Mouse (Mus musculus): ENCODE data around the gene Prrx2. TPM values are rescaled to one million over a fixed set of nuclear protein-coding genes. Genes with fewer than 3 reads are reported as not detected.

The Prrx2 gene
- polyA plus RNA-seq, 1 experiment = 2.6 TPM

- H3K27ac ChIP-seq (ENCODE audit: insufficient read depth, low read depth, low read length) = no peak overlapping the region
- H3K4me3 ChIP-seq (ENCODE audit: low read depth, low read length) = no peak overlapping the region
- no peaks in the 10 kb centered on the region for H3K4me1 ChIP-seq (ENCODE audit: control insufficient read depth, insufficient read depth, insufficient read length, low read length)
- TF ChIP-seq POLR2A (IDR thresholded peaks at IDR 0.05; ENCODE audit: low read depth, low read length) (no peak), CTCF (IDR thresholded peaks at IDR 0.05; ENCODE audit: extremely low read depth, insufficient read length, insufficient replicate concordance, low read depth, low read length) (no peak)
- 34% methylated on average over 6 of the region's 6 CpGs for WGBS
- H3K27me3 ChIP-seq (ENCODE audit: control insufficient read depth, insufficient read depth, low read length) = peaks cover 20% of the 10 kb centered on the region
- H3K36me3 ChIP-seq (ENCODE audit: control insufficient read depth, insufficient read depth, low read length) = no peaks in the 10 kb centered on the region
These were observed 15.8 kb downstream of the Prrx2 start for GRCm38 (mm10) chr2:30850581-30850980.

GRCm38 (mm10) chr2:30852771-30853313 lies 18.1 kb downstream of the Prrx2 start:
- TF ChIP-seq CTCF (IDR thresholded peaks at IDR 0.05; ENCODE audit: extremely low read depth, insufficient read length, insufficient replicate concordance, low read depth, low read length) = no peak
- TF ChIP-seq POLR2A (IDR thresholded peaks at IDR 0.05; ENCODE audit: low read depth, low read length) = no peak
- Histone ChIP-seq H3K36me3 (ENCODE audit: control insufficient read depth, insufficient read depth, low read length) (no peaks in the 10 kb centered on the region), H3K4me1 (ENCODE audit: control insufficient read depth, insufficient read depth, insufficient read length, low read length) (no peaks in the 10 kb centered on the region), H3K4me3 (ENCODE audit: low read depth, low read length) (no peak overlapping the region), H3K27ac (ENCODE audit: insufficient read depth, low read depth, low read length) (no peak overlapping the region), H3K27me3 (ENCODE audit: control insufficient read depth, insufficient read depth, low read length) (peaks cover 7% of the 10 kb centered on the region; the same call in 1 of the 2 replicates)
- WGBS = 49% methylated on average over 20 of the region's 20 CpGs

- Histone ChIP-seq H3K4me3 (ENCODE audit: low read depth, low read length) (no peak overlapping the region), H3K27ac (ENCODE audit: insufficient read depth, low read depth, low read length) (no peak overlapping the region), H3K4me1 (ENCODE audit: control insufficient read depth, insufficient read depth, insufficient read length, low read length) (no peaks in the 10 kb centered on the region), H3K36me3 (ENCODE audit: control insufficient read depth, insufficient read depth, low read length) (no peaks in the 10 kb centered on the region), H3K27me3 (ENCODE audit: control insufficient read depth, insufficient read depth, low read length) (peaks cover 6% of the 10 kb centered on the region; the same call in 1 of the 2 replicates)
- TF ChIP-seq CTCF (IDR thresholded peaks at IDR 0.05; ENCODE audit: extremely low read depth, insufficient read length, insufficient replicate concordance, low read depth, low read length) = no peak
- TF ChIP-seq POLR2A (IDR thresholded peaks at IDR 0.05; ENCODE audit: low read depth, low read length) = no peak
- WGBS = 80% methylated on average over 6 of the region's 6 CpGs
These were observed 22.3 kb downstream of the Prrx2 start for GRCm38 (mm10) chr2:30857076-30857475.

GRCm38 (mm10) chr2:30859782-30860181 lies 25.0 kb downstream of the Prrx2 start:
- TF ChIP-seq POLR2A (IDR thresholded peaks at IDR 0.05; ENCODE audit: low read depth, low read length) (no peak), CTCF (IDR thresholded peaks at IDR 0.05; ENCODE audit: extremely low read depth, insufficient read length, insufficient replicate concordance, low read depth, low read length) (no peak)
- Histone ChIP-seq H3K4me1 (ENCODE audit: control insufficient read depth, insufficient read depth, insufficient read length, low read length) (no peaks in the 10 kb centered on the region), H3K27ac (ENCODE audit: insufficient read depth, low read depth, low read length) (no peak overlapping the region), H3K27me3 (ENCODE audit: control insufficient read depth, insufficient read depth, low read length) (0 out of 2 replicates have a peak, but pooled peaks cover under 1% of the 10 kb centered on the region), H3K4me3 (ENCODE audit: low read depth, low read length) (no peak overlapping the region), H3K36me3 (ENCODE audit: control insufficient read depth, insufficient read depth, low read length) (no peaks in the 10 kb centered on the region)
- WGBS = 67% methylated on average over 5 of the region's 5 CpGs

GRCm38 (mm10) chr2:30862081-30862480 lies 27.3 kb downstream of the Prrx2 start:
- H3K27ac ChIP-seq (ENCODE audit: insufficient read depth, low read depth, low read length) = no peak overlapping the region
- no peaks in the 10 kb centered on the region for H3K4me1 ChIP-seq (ENCODE audit: control insufficient read depth, insufficient read depth, insufficient read length, low read length)
- TF ChIP-seq CTCF (IDR thresholded peaks at IDR 0.05; ENCODE audit: extremely low read depth, insufficient read length, insufficient replicate concordance, low read depth, low read length) = no peak
- no peak for TF ChIP-seq POLR2A (IDR thresholded peaks at IDR 0.05; ENCODE audit: low read depth, low read length)
- 66% methylated on average over 4 of the region's 4 CpGs for WGBS
- no peak overlapping the region for H3K4me3 ChIP-seq (ENCODE audit: low read depth, low read length)
- H3K27me3 ChIP-seq (ENCODE audit: control insufficient read depth, insufficient read depth, low read length) = 0 out of 2 replicates have a peak, but pooled peaks cover 8% of the 10 kb centered on the region
- H3K36me3 ChIP-seq (ENCODE audit: control insufficient read depth, insufficient read depth, low read length) = no peaks in the 10 kb centered on the region

- TF ChIP-seq POLR2A (IDR thresholded peaks at IDR 0.05; ENCODE audit: low read depth, low read length) (no peak), CTCF (IDR thresholded peaks at IDR 0.05; ENCODE audit: extremely low read depth, insufficient read length, insufficient replicate concordance, low read depth, low read length) (no peak)
These were observed 28.8 kb downstream of the Prrx2 start for GRCm38 (mm10) chr2:30863574-30863973.

GRCm38 (mm10) chr2:30864968-30865381 lies 30.2 kb downstream of the Prrx2 start:
- WGBS = under 1% methylated on average over 30 of the region's 35 CpGs
- Histone ChIP-seq H3K36me3 (ENCODE audit: control insufficient read depth, insufficient read depth, low read length) (no peaks in the 10 kb centered on the region), H3K4me1 (ENCODE audit: control insufficient read depth, insufficient read depth, insufficient read length, low read length) (no peaks in the 10 kb centered on the region), H3K4me3 (ENCODE audit: low read depth, low read length) (peak overlapping the region; percentile 27), H3K27me3 (ENCODE audit: control insufficient read depth, insufficient read depth, low read length) (0 out of 2 replicates have a peak, but pooled peaks cover 8% of the 10 kb centered on the region), H3K27ac (ENCODE audit: insufficient read depth, low read depth, low read length) (no peak overlapping the region)
- TF ChIP-seq CTCF (IDR thresholded peaks at IDR 0.05; ENCODE audit: extremely low read depth, insufficient read length, insufficient replicate concordance, low read depth, low read length) (no peak), POLR2A (IDR thresholded peaks at IDR 0.05; ENCODE audit: low read depth, low read length) (no peak)

More at GRCm38 (mm10) chr2:30863574-30863973, 28.8 kb downstream of the Prrx2 start:
- Histone ChIP-seq H3K27me3 (ENCODE audit: control insufficient read depth, insufficient read depth, low read length) (0 out of 2 replicates have a peak, but pooled peaks cover 8% of the 10 kb centered on the region), H3K27ac (ENCODE audit: insufficient read depth, low read depth, low read length) (no peak overlapping the region), H3K4me1 (ENCODE audit: control insufficient read depth, insufficient read depth, insufficient read length, low read length) (no peaks in the 10 kb centered on the region), H3K36me3 (ENCODE audit: control insufficient read depth, insufficient read depth, low read length) (no peaks in the 10 kb centered on the region), H3K4me3 (ENCODE audit: low read depth, low read length) (no peak overlapping the region)
- WGBS = 67% methylated on average over 9 of the region's 9 CpGs

Data from small intestine, adult 2 months (tissue).